Mouse (Mus musculus) CH12.LX (cell line): ENCODE data around the gene Frmd5. TPM values are rescaled to one million over a fixed set of nuclear protein-coding genes. Genes with fewer than 3 reads are reported as not detected.
A peak's percentile ranks its signal among the peaks of the same experiment; 100 is the strongest.

Source experiments
- DNase-seq: peaks from one replicate; pipeline ENCODE4 v3.0.0-alpha.2; 2013; ENCODE audit errors: extremely low read depth
- H3K27ac ChIP-seq: 2 replicates; pipeline ENCODE4 v1.5.1; 2012; ENCODE audit warnings: low read depth, mild to moderate bottlenecking, control low read depth, moderate library complexity; ENCODE audit not compliant: insufficient read depth
- H3K27me3 ChIP-seq: replicated peaks from 2 replicates; pipeline ENCODE3; 2012; ENCODE audit warnings: inconsistent platforms
- H3K36me3 ChIP-seq, 2 experiments: replicated peaks in 1 of 2; 2 replicates each; pipeline versions ENCODE3 to v1.6.1; 2012; ENCODE audit warnings: inconsistent platforms in 1 of 2, low read length in 1 of 2, mild to moderate bottlenecking in 1 of 2, mixed read lengths in 1 of 2, moderate library complexity in 1 of 2; ENCODE audit not compliant: control insufficient read depth in 1 of 2, insufficient read depth in 1 of 2
- H3K4me1 ChIP-seq, 2 experiments: 2 replicates each; pipeline ENCODE4 v1.6.1; 2012; ENCODE audit warnings: inconsistent platforms in 1 of 2, moderate library complexity in 1 of 2; ENCODE audit not compliant: insufficient read depth in 2 of 2, control insufficient read depth in 1 of 2
- H3K4me2 ChIP-seq: 2 replicates; pipeline ENCODE4 v1.6.1; 2012; ENCODE audit warnings: low read depth, mild to moderate bottlenecking, control low read depth; ENCODE audit not compliant: poor library complexity, insufficient read depth, severe bottlenecking
- H3K4me3 ChIP-seq, 3 experiments: fragments of 150-350 bp in 1 of 3; sonication (generic) in 1 of 3; replicated peaks in 1 of 3; 2 replicates each; pipeline versions ENCODE3 to v1.5.1; 2011 to 2012; ENCODE audit warnings: low read depth in 2 of 3, low read length in 2 of 3, mild to moderate bottlenecking in 2 of 3, moderate library complexity in 2 of 3, control low read depth in 1 of 3, improper control_type of control experiment in 1 of 3, inconsistent platforms in 1 of 3, mixed read lengths in 1 of 3; ENCODE audit not compliant: poor library complexity in 1 of 3
- H3K79me2 ChIP-seq: replicated peaks from 2 replicates; pipeline ENCODE4 v1.6.1; 2012; ENCODE audit warnings: mild to moderate bottlenecking, moderate library complexity; ENCODE audit not compliant: control insufficient read depth, poor library complexity, insufficient read depth, severe bottlenecking; ENCODE audit errors: extremely low read depth
- H3K9ac ChIP-seq: 2 replicates; pipeline ENCODE4 v1.6.1; 2012; ENCODE audit warnings: low read depth, mild to moderate bottlenecking, control low read depth, moderate library complexity; ENCODE audit not compliant: insufficient read depth
- H3K9me3 ChIP-seq: replicated peaks from 2 replicates; pipeline ENCODE3; 2012; ENCODE audit warnings: low read length, inconsistent platforms, mixed read lengths
- BHLHE40 ChIP-seq: IDR thresholded peaks from 2 replicates; pipeline ENCODE4 v1.6.1; 2011; ENCODE audit warnings: mild to moderate bottlenecking, low read depth, low read length, improper control_type of control experiment
- CHD1 ChIP-seq: IDR thresholded peaks from 2 replicates; pipeline ENCODE4 v1.6.1; 2012; ENCODE audit warnings: low read depth, low read length, improper control_type of control experiment, inconsistent platforms
- CTCF ChIP-seq, 2 experiments: IDR thresholded peaks in 1 of 2; conservative IDR thresholded peaks in 1 of 2; 2 replicates each; pipeline ENCODE4 v1.5.1; 2011 to 2012; ENCODE audit warnings: low read depth in 2 of 2, low read length in 2 of 2, improper control_type of control experiment in 1 of 2, inconsistent platforms in 1 of 2, mild to moderate bottlenecking in 1 of 2, moderate library complexity in 1 of 2
- E2F4 ChIP-seq: IDR thresholded peaks from 2 replicates; pipeline ENCODE4 v1.6.1; 2011; ENCODE audit warnings: low read depth, low read length, improper control_type of control experiment; ENCODE audit not compliant: insufficient replicate concordance
- ELF1 ChIP-seq: IDR thresholded peaks from 2 replicates; pipeline ENCODE4 v1.6.1; 2014; ENCODE audit warnings: low read depth, mild to moderate bottlenecking, inconsistent platforms, low read length, improper control_type of control experiment
- ETS1 ChIP-seq: conservative IDR thresholded peaks from 2 replicates; pipeline ENCODE4 v1.6.1; 2012; ENCODE audit warnings: low read depth, mild to moderate bottlenecking, inconsistent platforms, low read length, improper control_type of control experiment, moderate library complexity
- HCFC1 ChIP-seq: IDR thresholded peaks from 2 replicates; pipeline ENCODE4 v1.6.1; 2012; ENCODE audit warnings: low read depth, mild to moderate bottlenecking, inconsistent platforms, low read length, improper control_type of control experiment
- IRF4 ChIP-seq: IDR thresholded peaks from 2 replicates; pipeline ENCODE4 v1.6.1; 2014; ENCODE audit warnings: low read depth, mild to moderate bottlenecking, inconsistent platforms, low read length, improper control_type of control experiment
- JUN ChIP-seq: IDR thresholded peaks from 2 replicates; pipeline ENCODE4 v1.6.1; 2011; ENCODE audit warnings: low read depth, mild to moderate bottlenecking, low read length, improper control_type of control experiment, moderate library complexity; ENCODE audit not compliant: insufficient read depth
- JUND ChIP-seq: conservative IDR thresholded peaks from 2 replicates; pipeline ENCODE4 v1.6.1; 2011; ENCODE audit warnings: low read depth, low read length, improper control_type of control experiment
- KAT2A ChIP-seq: IDR thresholded peaks from 2 replicates; pipeline ENCODE4 v1.6.1; 2012; ENCODE audit warnings: low read length, improper control_type of control experiment, inconsistent platforms; ENCODE audit not compliant: insufficient replicate concordance
- MAFK ChIP-seq: IDR thresholded peaks from 2 replicates; pipeline ENCODE4 v1.6.1; 2011; ENCODE audit warnings: low read length, improper control_type of control experiment; ENCODE audit not compliant: insufficient replicate concordance
- MAX ChIP-seq: IDR thresholded peaks from 2 replicates; pipeline ENCODE4 v1.6.1; 2011; ENCODE audit warnings: low read length, improper control_type of control experiment
- MEF2A ChIP-seq: IDR thresholded peaks from 2 replicates; pipeline ENCODE4 v1.6.1; 2014; ENCODE audit warnings: low read depth, mild to moderate bottlenecking, inconsistent platforms, low read length, improper control_type of control experiment, borderline replicate concordance
- MYC ChIP-seq: IDR thresholded peaks from 2 replicates; pipeline ENCODE4 v1.6.1; 2011; ENCODE audit warnings: low read depth, mild to moderate bottlenecking, improper control_type of control experiment, low read length
- NELFE ChIP-seq: IDR thresholded peaks from 2 replicates; pipeline ENCODE4 v1.6.1; 2011; ENCODE audit warnings: low read depth, low read length, improper control_type of control experiment
- NRF1 ChIP-seq: IDR thresholded peaks from 2 replicates; pipeline ENCODE4 v1.6.1; 2014; ENCODE audit warnings: low read depth, mild to moderate bottlenecking, inconsistent platforms, low read length, improper control_type of control experiment, moderate library complexity
- POLR2A ChIP-seq: IDR thresholded peaks from 2 replicates; pipeline ENCODE4 v1.6.1; 2011; ENCODE audit warnings: low read depth, mild to moderate bottlenecking, improper control_type of control experiment, low read length
- POLR2AphosphoS2 ChIP-seq: IDR thresholded peaks from 2 replicates; pipeline ENCODE4 v1.6.1; 2011; ENCODE audit warnings: low read depth, low read length, improper control_type of control experiment
- RCOR1 ChIP-seq: conservative IDR thresholded peaks from 2 replicates; pipeline ENCODE4 v1.6.1; 2012; ENCODE audit warnings: low read depth, mild to moderate bottlenecking, inconsistent platforms, low read length, improper control_type of control experiment
- SIN3A ChIP-seq: IDR thresholded peaks from 2 replicates; pipeline ENCODE4 v1.6.1; 2012; ENCODE audit warnings: low read length, improper control_type of control experiment, inconsistent platforms
- TBP ChIP-seq: conservative IDR thresholded peaks from 2 replicates; pipeline ENCODE4 v1.6.1; 2011; ENCODE audit warnings: low read depth, low read length, improper control_type of control experiment
- TCF12 ChIP-seq: IDR thresholded peaks from 2 replicates; pipeline ENCODE4 v1.6.1; 2014; ENCODE audit warnings: low read depth, mild to moderate bottlenecking, inconsistent platforms, low read length, improper control_type of control experiment
- UBTF ChIP-seq: IDR thresholded peaks from 2 replicates; pipeline ENCODE4 v1.6.1; 2012; ENCODE audit warnings: low read depth, mild to moderate bottlenecking, inconsistent platforms, low read length, improper control_type of control experiment, moderate library complexity
- ZC3H11A ChIP-seq: IDR thresholded peaks from 2 replicates; pipeline ENCODE4 v1.6.1; 2012; ENCODE audit warnings: low read depth, mild to moderate bottlenecking, inconsistent platforms, low read length, improper control_type of control experiment
- ZMIZ1 ChIP-seq: IDR thresholded peaks from 2 replicates; pipeline ENCODE4 v1.6.1; 2012; ENCODE audit warnings: low read depth, mild to moderate bottlenecking, inconsistent platforms, low read length, improper control_type of control experiment
- ZNF384 ChIP-seq: IDR thresholded peaks from 2 replicates; pipeline ENCODE4 v1.6.1; 2012; ENCODE audit warnings: low read depth, low read length, improper control_type of control experiment, inconsistent platforms
- dilution Hi-C: fragments of 300-500 bp; cut with MboI; formaldehyde crosslinking; loops from 2 replicates; pipeline ENCODE4 v1.14.3; 2020; ENCODE audit warnings: low sequenced_read_pairs; ENCODE audit not compliant: extremely low pct_unique_long_range_greater_than_20kb, extremely low pct_ligation_motif_present
- in situ Hi-C: fragments of 300-500 bp; cut with MboI; formaldehyde crosslinking; loops from 3 replicates; pipeline ENCODE4 v1.14.3; 2019; ENCODE audit warnings: low sequenced_read_pairs, low pct_ligation_motif_present, low pct_unique_long_range_greater_than_20kb, mixed read lengths
- polyA plus RNA-seq: library from polyadenylated mRNA; unstranded; fragments of >175 nt; gene quantifications from 2 replicates; pipeline ENCODE4 v1.2.1, GENCODE M21; 2012; ENCODE audit warnings: low read depth; ENCODE audit not compliant: insufficient read length
- total RNA-seq, 2 experiments: library from RNA; depleted of rRNA; stranded (reverse); fragments of 300-350 nt in 1 of 2; fragments of >200 nt in 1 of 2; gene quantifications; 2 replicates each; pipeline ENCODE4 v1.2.3; 2012 to 2014

The Frmd5 gene
- total and polyA plus RNA-seq, 3 experiments = 1.9 to 3.5 (median 3.2) TPM

DNA sequence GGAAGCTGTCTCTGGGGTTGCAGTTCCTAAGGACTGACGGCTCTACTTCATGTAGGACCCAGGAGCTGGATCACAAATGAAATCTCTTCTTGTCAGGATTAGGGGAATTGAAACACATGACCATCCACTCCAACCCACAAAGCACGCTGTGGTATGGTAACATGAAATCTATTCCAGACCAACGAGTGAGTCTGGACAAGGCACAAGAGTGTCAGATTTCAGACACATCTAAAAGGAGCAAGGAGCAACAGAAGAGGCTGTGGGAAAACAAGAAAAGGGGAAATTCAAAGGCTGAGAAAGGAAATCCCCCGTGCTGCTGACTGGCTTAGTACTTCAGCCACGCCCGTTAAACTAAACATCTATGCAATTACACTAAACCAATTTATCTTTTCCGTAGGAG lies 19.6 kb downstream of the Frmd5 start:
- H3K4me2 ChIP-seq = peak overlapping the region; percentile 97
- in situ Hi-C loops = no loop called here

DNA sequence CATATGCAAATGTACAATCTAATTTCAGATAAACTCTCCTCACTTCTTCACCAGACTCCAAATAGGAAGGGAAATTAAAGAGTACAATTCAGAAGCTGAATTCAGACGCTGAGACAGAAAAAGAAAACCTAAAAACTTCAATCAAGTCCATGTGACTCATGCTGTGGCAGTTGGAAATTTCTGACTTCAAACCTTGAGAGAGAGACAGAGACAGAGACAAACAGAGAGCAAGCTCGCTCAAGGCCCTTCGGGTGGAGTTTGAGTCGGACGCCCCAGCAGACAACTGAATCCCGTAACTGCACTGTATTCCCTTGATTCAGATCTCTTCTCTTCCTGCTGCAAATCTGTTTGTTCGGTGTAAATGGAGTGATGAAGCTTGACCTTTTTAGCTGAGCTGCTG lies 30.7 kb downstream of the Frmd5 start:
- H3K27me3 ChIP-seq = peaks cover 3% of the 10 kb centered on the region

More for the DNA sequence above, 19.6 kb downstream of the Frmd5 start:
- H3K79me2 ChIP-seq = no peaks in the 10 kb centered on the region
- H3K4me1 ChIP-seq = peaks cover 7 to 28% of the 10 kb centered on the region in 2 experiments
- no peak for DNase-seq
- no peaks in the 10 kb centered on the region for H3K27me3 ChIP-seq
- no peak for TF ChIP-seq ZNF384
- TF ChIP-seq BHLHE40 = peak; percentile 42; the same call in 1 of the 2 replicates
- 0 out of 2 replicates have a peak, but pooled peaks have one; percentile 8 for TF ChIP-seq MEF2A
- no peak for TF ChIP-seq CTCF (conservative IDR thresholded peaks at IDR 0.05 in 1 of 2, IDR thresholded peaks at IDR 0.05 in 1 of 2; ENCODE audit: low read depth in 2 of 2, low read length in 2 of 2)
- no peak overlapping the region for H3K27ac ChIP-seq
- H3K9ac ChIP-seq = no peak overlapping the region
- dilution Hi-C loops = no loop called here
- H3K36me3 ChIP-seq = no peaks in the 10 kb centered on the region
- H3K9me3 ChIP-seq = no peaks in the 10 kb centered on the region
- peak overlapping the region in 2 of 3 experiments; percentile 19 to 38 for H3K4me3 ChIP-seq

DNA sequence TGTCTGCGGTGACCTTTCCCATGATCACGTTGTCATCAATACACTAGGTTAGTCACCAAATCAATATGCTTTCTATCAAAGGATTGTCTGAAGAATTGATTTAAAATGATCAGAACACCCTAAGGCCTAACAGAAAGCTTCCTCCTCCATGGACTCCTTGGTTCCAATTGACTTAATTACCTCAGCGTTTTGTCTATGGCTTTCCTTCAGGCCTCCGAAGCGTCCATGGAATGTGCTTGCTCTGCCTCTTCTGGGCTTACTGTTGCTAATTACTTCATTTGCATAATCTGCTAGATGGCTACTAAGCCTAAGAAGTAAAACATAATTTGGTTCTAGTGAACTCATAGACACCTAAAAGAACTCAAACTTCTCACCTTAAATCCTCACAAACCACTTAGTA lies 42.0 kb downstream of the Frmd5 start:
- H3K27ac ChIP-seq = no peak overlapping the region
- no peaks in the 10 kb centered on the region for H3K27me3 ChIP-seq
- TF ChIP-seq SIN3A (no peak), JUND (no peak), TBP (no peak), HCFC1 (no peak), CHD1 (no peak), MAFK (no peak), MEF2A (no peak), ZMIZ1 (no peak), POLR2AphosphoS2 (no peak), JUN (no peak), KAT2A (no peak), MAX (no peak), ETS1 (no peak), MYC (no peak), RCOR1 (no peak), UBTF (no peak)
- TF ChIP-seq, all 38 proteins: peak for 0
- dilution Hi-C loops = no loop called here
- H3K79me2 ChIP-seq = no peaks in the 10 kb centered on the region
- H3K9me3 ChIP-seq = peaks cover 7% of the 10 kb centered on the region
- H3K9ac ChIP-seq = no peak overlapping the region
- DNase-seq = no peak
- no peaks in the 10 kb centered on the region for H3K36me3 ChIP-seq
- no peaks in the 10 kb centered on the region for H3K4me1 ChIP-seq
- in situ Hi-C loops = no loop called here
- no peak overlapping the region for H3K4me3 ChIP-seq
- H3K4me2 ChIP-seq = no peak overlapping the region

More for the DNA sequence above, 30.7 kb downstream of the Frmd5 start:
- Histone ChIP-seq H3K27ac (no peak overlapping the region), H3K9ac (no peak overlapping the region), H3K4me2 (no peak overlapping the region), H3K79me2 (no peaks in the 10 kb centered on the region), H3K9me3 (no peaks in the 10 kb centered on the region), H3K4me3 (no peak overlapping the region), H3K4me1 (peaks cover 0 to 5% of the 10 kb centered on the region in 2 experiments; a peak in 2 of 4 replicates), H3K36me3 (no peaks in the 10 kb centered on the region)
- in situ Hi-C loops = no loop called here
- no peak for DNase-seq
- dilution Hi-C loops = no loop called here
- TF ChIP-seq HCFC1 (no peak), POLR2A (no peak), JUND (no peak), SIN3A (no peak), ZC3H11A (no peak), CTCF (conservative IDR thresholded peaks at IDR 0.05 in 1 of 2, IDR thresholded peaks at IDR 0.05 in 1 of 2; ENCODE audit: low read depth in 2 of 2, low read length in 2 of 2) (no peak), MEF2A (no peak), NELFE (no peak), CHD1 (no peak), IRF4 (no peak), RCOR1 (no peak), NRF1 (no peak), TCF12 (no peak), E2F4 (no peak), ELF1 (no peak)
